Mouse (Mus musculus): Measurements from ENCODE around the gene Cenpv. TPM values are rescaled to one million over a fixed set of nuclear protein-coding genes. Genes with fewer than 3 reads are reported as not detected.

Gene Cenpv
- polyA plus RNA-seq, 1 experiment from 2014 or later: 86.3 TPM

GRCm38 (mm10) chr11:62500529-62500928 lies 38.5 kb downstream of the Cenpv start:
- Histone ChIP-seq H3K4me3 (replicated peaks; ENCODE audit: low read length) (no peak overlapping the region), H3K9ac (replicated peaks; ENCODE audit: low read depth, low read length) (no peak overlapping the region), H3K4me2 (ENCODE audit: low read length) (no peak overlapping the region), H3K9me3 (ENCODE audit: control insufficient read depth, low read length) (no peaks in the 10 kb centered on the region), H3K4me1 (replicated peaks; ENCODE audit: control insufficient read depth, insufficient read depth, low read length) (no peaks in the 10 kb centered on the region), H3K27me3 (replicated peaks; ENCODE audit: control insufficient read depth, insufficient read depth, low read length) (no peaks in the 10 kb centered on the region), H3K27ac (ENCODE audit: low read length) (no peak overlapping the region), H3K36me3 (ENCODE audit: control insufficient read depth, insufficient read depth) (no peaks in the 10 kb centered on the region)
- WGBS: 81% methylated on average over 2 of the region's 2 CpGs
- no peak for ATAC-seq

- Histone ChIP-seq H3K27me3 (replicated peaks; ENCODE audit: control insufficient read depth, insufficient read depth, low read length) (no peaks in the 10 kb centered on the region), H3K4me3 (replicated peaks; ENCODE audit: low read length) (no peak overlapping the region), H3K4me2 (ENCODE audit: low read length) (no peak overlapping the region), H3K27ac (ENCODE audit: low read length) (no peak overlapping the region), H3K4me1 (replicated peaks; ENCODE audit: control insufficient read depth, insufficient read depth, low read length) (peaks cover 5% of the 10 kb centered on the region), H3K36me3 (ENCODE audit: control insufficient read depth, insufficient read depth) (no peaks in the 10 kb centered on the region), H3K9ac (replicated peaks; ENCODE audit: low read depth, low read length) (no peak overlapping the region), H3K9me3 (ENCODE audit: control insufficient read depth, low read length) (no peaks in the 10 kb centered on the region)
- WGBS: 94% methylated on average over 2 of the region's 2 CpGs
- no peak for ATAC-seq
These were observed 40.3 kb downstream of the Cenpv start for GRCm38 (mm10) chr11:62498802-62499201.

GRCm38 (mm10) chr11:62497181-62497580 lies 41.9 kb downstream of the Cenpv start:
- Histone ChIP-seq H3K4me3 (replicated peaks; ENCODE audit: low read length) (no peak overlapping the region), H3K36me3 (ENCODE audit: control insufficient read depth, insufficient read depth) (no peaks in the 10 kb centered on the region), H3K4me2 (ENCODE audit: low read length) (no peak overlapping the region), H3K4me1 (replicated peaks; ENCODE audit: control insufficient read depth, insufficient read depth, low read length) (peaks cover 5% of the 10 kb centered on the region), H3K27ac (ENCODE audit: low read length) (no peak overlapping the region), H3K9me3 (ENCODE audit: control insufficient read depth, low read length) (no peaks in the 10 kb centered on the region), H3K27me3 (replicated peaks; ENCODE audit: control insufficient read depth, insufficient read depth, low read length) (no peaks in the 10 kb centered on the region), H3K9ac (replicated peaks; ENCODE audit: low read depth, low read length) (no peak overlapping the region)
- WGBS: 52% methylated on average over 3 of the region's 3 CpGs
- ATAC-seq: no peak

- Histone ChIP-seq H3K4me3 (replicated peaks; ENCODE audit: low read length) (no peak overlapping the region), H3K4me2 (ENCODE audit: low read length) (no peak overlapping the region), H3K27me3 (replicated peaks; ENCODE audit: control insufficient read depth, insufficient read depth, low read length) (no peaks in the 10 kb centered on the region), H3K4me1 (replicated peaks; ENCODE audit: control insufficient read depth, insufficient read depth, low read length) (peaks cover 5% of the 10 kb centered on the region), H3K27ac (ENCODE audit: low read length) (no peak overlapping the region), H3K9me3 (ENCODE audit: control insufficient read depth, low read length) (no peaks in the 10 kb centered on the region), H3K9ac (replicated peaks; ENCODE audit: low read depth, low read length) (no peak overlapping the region), H3K36me3 (ENCODE audit: control insufficient read depth, insufficient read depth) (no peaks in the 10 kb centered on the region)
- ATAC-seq: no peak
- WGBS: 66% methylated on average over 5 of the region's 5 CpGs
These were observed 42.8 kb downstream of the Cenpv start for GRCm38 (mm10) chr11:62496151-62496715.

- Histone ChIP-seq H3K27ac (ENCODE audit: low read length) (no peak overlapping the region), H3K4me1 (replicated peaks; ENCODE audit: control insufficient read depth, insufficient read depth, low read length) (peaks cover 5% of the 10 kb centered on the region)
- WGBS: 38% methylated on average over 9 of the region's 10 CpGs
These were observed 43.7 kb downstream of the Cenpv start for GRCm38 (mm10) chr11:62495276-62495801.

GRCm38 (mm10) chr11:62494754-62495275 lies 44.2 kb downstream of the Cenpv start:
- no peak for ATAC-seq
- H3K4me3 ChIP-seq (replicated peaks; ENCODE audit: low read length): no peak overlapping the region
- no peak overlapping the region for H3K9ac ChIP-seq (replicated peaks; ENCODE audit: low read depth, low read length)
- H3K4me1 ChIP-seq (replicated peaks; ENCODE audit: control insufficient read depth, insufficient read depth, low read length): peaks cover 5% of the 10 kb centered on the region
- no peaks in the 10 kb centered on the region for H3K27me3 ChIP-seq (replicated peaks; ENCODE audit: control insufficient read depth, insufficient read depth, low read length)
- no peak overlapping the region for H3K27ac ChIP-seq (ENCODE audit: low read length)
- no peak overlapping the region for H3K4me2 ChIP-seq (ENCODE audit: low read length)
- H3K36me3 ChIP-seq (ENCODE audit: control insufficient read depth, insufficient read depth): no peaks in the 10 kb centered on the region
- no peaks in the 10 kb centered on the region for H3K9me3 ChIP-seq (ENCODE audit: control insufficient read depth, low read length)
- WGBS: 4% methylated on average over 6 of the region's 6 CpGs

More at GRCm38 (mm10) chr11:62495276-62495801, 43.7 kb downstream of the Cenpv start:
- Histone ChIP-seq H3K27me3 (replicated peaks; ENCODE audit: control insufficient read depth, insufficient read depth, low read length) (no peaks in the 10 kb centered on the region), H3K9ac (replicated peaks; ENCODE audit: low read depth, low read length) (no peak overlapping the region), H3K4me2 (ENCODE audit: low read length) (no peak overlapping the region), H3K36me3 (ENCODE audit: control insufficient read depth, insufficient read depth) (no peaks in the 10 kb centered on the region), H3K9me3 (ENCODE audit: control insufficient read depth, low read length) (no peaks in the 10 kb centered on the region), H3K4me3 (replicated peaks; ENCODE audit: low read length) (no peak overlapping the region)
- ATAC-seq: no peak

- H3K9me3 ChIP-seq (ENCODE audit: control insufficient read depth, low read length): no peaks in the 10 kb centered on the region
- H3K4me3 ChIP-seq (replicated peaks; ENCODE audit: low read length): no peak overlapping the region
- no peak overlapping the region for H3K27ac ChIP-seq (ENCODE audit: low read length)
- H3K4me2 ChIP-seq (ENCODE audit: low read length): no peak overlapping the region
- H3K36me3 ChIP-seq (ENCODE audit: control insufficient read depth, insufficient read depth): no peaks in the 10 kb centered on the region
- no peak for ATAC-seq
- no peaks in the 10 kb centered on the region for H3K27me3 ChIP-seq (replicated peaks; ENCODE audit: control insufficient read depth, insufficient read depth, low read length)
- 97% methylated on average over 6 of the region's 6 CpGs for WGBS
- H3K4me1 ChIP-seq (replicated peaks; ENCODE audit: control insufficient read depth, insufficient read depth, low read length): peaks cover 5% of the 10 kb centered on the region
- H3K9ac ChIP-seq (replicated peaks; ENCODE audit: low read depth, low read length): no peak overlapping the region
These were observed 45.4 kb downstream of the Cenpv start for GRCm38 (mm10) chr11:62493701-62494100.

GRCm38 (mm10) chr11:62487540-62488350 lies 51.3 kb downstream of the Cenpv start:
- 93% methylated on average over 10 of the region's 10 CpGs for WGBS
- Histone ChIP-seq H3K4me2 (ENCODE audit: low read length) (no peak overlapping the region), H3K4me1 (replicated peaks; ENCODE audit: control insufficient read depth, insufficient read depth, low read length) (no peaks in the 10 kb centered on the region), H3K4me3 (replicated peaks; ENCODE audit: low read length) (no peak overlapping the region), H3K9ac (replicated peaks; ENCODE audit: low read depth, low read length) (no peak overlapping the region), H3K27ac (ENCODE audit: low read length) (no peak overlapping the region), H3K27me3 (replicated peaks; ENCODE audit: control insufficient read depth, insufficient read depth, low read length) (no peaks in the 10 kb centered on the region), H3K36me3 (ENCODE audit: control insufficient read depth, insufficient read depth) (no peaks in the 10 kb centered on the region), H3K9me3 (ENCODE audit: control insufficient read depth, low read length) (no peaks in the 10 kb centered on the region)
- no peak for ATAC-seq

GRCm38 (mm10) chr11:62486949-62487348 lies 52.1 kb downstream of the Cenpv start:
- Histone ChIP-seq H3K27ac (ENCODE audit: low read length) (no peak overlapping the region), H3K27me3 (replicated peaks; ENCODE audit: control insufficient read depth, insufficient read depth, low read length) (no peaks in the 10 kb centered on the region), H3K36me3 (ENCODE audit: control insufficient read depth, insufficient read depth) (no peaks in the 10 kb centered on the region), H3K4me2 (ENCODE audit: low read length) (no peak overlapping the region), H3K4me1 (replicated peaks; ENCODE audit: control insufficient read depth, insufficient read depth, low read length) (no peaks in the 10 kb centered on the region), H3K9ac (replicated peaks; ENCODE audit: low read depth, low read length) (no peak overlapping the region), H3K4me3 (replicated peaks; ENCODE audit: low read length) (no peak overlapping the region), H3K9me3 (ENCODE audit: control insufficient read depth, low read length) (no peaks in the 10 kb centered on the region)
- WGBS: 100% methylated on average over 1 of the region's 1 CpGs
- no peak for ATAC-seq

Data from forebrain, embryonic 16.5 days (tissue).